Mouse (Mus musculus): ENCODE data around the gene Srrd. TPM values are rescaled to one million over a fixed set of nuclear protein-coding genes. Genes with fewer than 3 reads are reported as not detected.

Gene Srrd
- polyA plus RNA-seq, 1 experiment: 107 TPM

GRCm38 (mm10) chr5:112317328-112317727, 25.5 kb downstream of the Srrd start:
- Histone ChIP-seq H3K27me3 (ENCODE audit: control insufficient read depth, insufficient read depth, low read length) (no peaks in the 10 kb centered on the region), H3K36me3 (ENCODE audit: control insufficient read depth, insufficient read depth, low read length) (no peaks in the 10 kb centered on the region), H3K4me3 (ENCODE audit: control insufficient read depth, low read depth, low read length) (no peak overlapping the region), H3K4me1 (ENCODE audit: control insufficient read depth, insufficient read depth, low read length) (no peaks in the 10 kb centered on the region), H3K27ac (ENCODE audit: control insufficient read depth, insufficient read depth, low read depth, low read length) (no peak overlapping the region)
- TF ChIP-seq CTCF (IDR thresholded peaks at IDR 0.05; ENCODE audit: control insufficient read depth, insufficient read depth, insufficient replicate concordance, low read depth, low read length): no peak
- no peak for TF ChIP-seq POLR2A (IDR thresholded peaks at IDR 0.05; ENCODE audit: control insufficient read depth, low read depth, low read length)

DNA sequence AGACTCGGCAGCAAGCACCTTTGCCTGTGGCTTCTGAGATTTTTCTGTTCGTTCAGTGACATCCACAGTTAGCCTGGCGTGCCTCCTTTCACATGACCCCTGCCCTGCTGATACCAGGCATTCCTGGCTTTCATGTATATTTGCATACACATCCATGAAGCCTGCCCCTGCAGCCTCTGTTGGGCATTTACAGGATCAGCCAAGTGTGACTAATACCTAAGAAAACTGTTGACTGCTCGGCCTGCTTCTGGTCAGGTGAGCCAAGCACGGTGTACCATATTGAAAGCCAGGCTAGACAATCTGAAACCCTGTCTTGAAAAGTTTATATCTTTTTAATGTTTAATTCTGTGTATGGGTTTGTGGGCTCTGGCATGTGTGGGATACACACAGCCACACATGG, 26.4 kb downstream of the Srrd start:
- Histone ChIP-seq H3K4me3 (ENCODE audit: control insufficient read depth, low read depth, low read length) (no peak overlapping the region), H3K27ac (ENCODE audit: control insufficient read depth, insufficient read depth, low read depth, low read length) (no peak overlapping the region), H3K27me3 (ENCODE audit: control insufficient read depth, insufficient read depth, low read length) (no peaks in the 10 kb centered on the region), H3K36me3 (ENCODE audit: control insufficient read depth, insufficient read depth, low read length) (no peaks in the 10 kb centered on the region), H3K4me1 (ENCODE audit: control insufficient read depth, insufficient read depth, low read length) (no peaks in the 10 kb centered on the region)
- no peak for TF ChIP-seq CTCF (IDR thresholded peaks at IDR 0.05; ENCODE audit: control insufficient read depth, insufficient read depth, insufficient replicate concordance, low read depth, low read length)
- TF ChIP-seq POLR2A (IDR thresholded peaks at IDR 0.05; ENCODE audit: control insufficient read depth, low read depth, low read length): no peak

- H3K36me3 ChIP-seq (ENCODE audit: control insufficient read depth, insufficient read depth, low read length): no peaks in the 10 kb centered on the region
Measured at GRCm38 (mm10) chr5:112313222-112313885, 29.5 kb downstream of the Srrd start.

DNA sequence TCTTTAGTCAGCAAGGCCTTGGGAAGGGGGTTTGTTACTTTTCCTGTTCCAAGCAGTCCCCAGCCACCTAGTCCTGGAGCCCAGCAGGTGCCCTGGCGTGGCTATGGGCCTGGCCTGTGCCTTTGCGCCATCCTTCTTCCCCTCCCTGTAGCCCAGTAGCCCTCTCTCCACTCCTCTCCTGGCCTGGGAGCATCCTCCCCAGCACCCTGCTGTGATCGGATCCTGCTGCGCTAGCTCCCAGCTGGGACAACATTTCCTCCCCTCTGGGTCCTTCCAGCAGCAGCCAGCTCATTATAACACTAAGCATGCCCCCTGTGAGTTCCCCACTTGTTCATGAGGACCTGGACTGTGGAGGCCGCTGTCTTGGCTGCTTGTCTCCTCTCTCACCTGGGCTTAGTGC, 37.0 kb downstream of the Srrd start:
- no peaks in the 10 kb centered on the region for H3K36me3 ChIP-seq (ENCODE audit: control insufficient read depth, insufficient read depth, low read length)
- H3K27ac ChIP-seq (ENCODE audit: control insufficient read depth, insufficient read depth, low read depth, low read length): no peak overlapping the region
- no peaks in the 10 kb centered on the region for H3K27me3 ChIP-seq (ENCODE audit: control insufficient read depth, insufficient read depth, low read length)
- TF ChIP-seq POLR2A (IDR thresholded peaks at IDR 0.05; ENCODE audit: control insufficient read depth, low read depth, low read length): no peak
- no peak for TF ChIP-seq CTCF (IDR thresholded peaks at IDR 0.05; ENCODE audit: control insufficient read depth, insufficient read depth, insufficient replicate concordance, low read depth, low read length)
- H3K4me1 ChIP-seq (ENCODE audit: control insufficient read depth, insufficient read depth, low read length): no peaks in the 10 kb centered on the region
- no peak overlapping the region for H3K4me3 ChIP-seq (ENCODE audit: control insufficient read depth, low read depth, low read length)

More at GRCm38 (mm10) chr5:112313222-112313885, 29.5 kb downstream of the Srrd start:
- no peaks in the 10 kb centered on the region for H3K4me1 ChIP-seq (ENCODE audit: control insufficient read depth, insufficient read depth, low read length)
- H3K4me3 ChIP-seq (ENCODE audit: control insufficient read depth, low read depth, low read length): no peak overlapping the region
- TF ChIP-seq POLR2A (IDR thresholded peaks at IDR 0.05; ENCODE audit: control insufficient read depth, low read depth, low read length) (no peak), CTCF (IDR thresholded peaks at IDR 0.05; ENCODE audit: control insufficient read depth, insufficient read depth, insufficient replicate concordance, low read depth, low read length) (no peak)
- H3K27ac ChIP-seq (ENCODE audit: control insufficient read depth, insufficient read depth, low read depth, low read length): no peak overlapping the region
- H3K27me3 ChIP-seq (ENCODE audit: control insufficient read depth, insufficient read depth, low read length): no peaks in the 10 kb centered on the region

DNA sequence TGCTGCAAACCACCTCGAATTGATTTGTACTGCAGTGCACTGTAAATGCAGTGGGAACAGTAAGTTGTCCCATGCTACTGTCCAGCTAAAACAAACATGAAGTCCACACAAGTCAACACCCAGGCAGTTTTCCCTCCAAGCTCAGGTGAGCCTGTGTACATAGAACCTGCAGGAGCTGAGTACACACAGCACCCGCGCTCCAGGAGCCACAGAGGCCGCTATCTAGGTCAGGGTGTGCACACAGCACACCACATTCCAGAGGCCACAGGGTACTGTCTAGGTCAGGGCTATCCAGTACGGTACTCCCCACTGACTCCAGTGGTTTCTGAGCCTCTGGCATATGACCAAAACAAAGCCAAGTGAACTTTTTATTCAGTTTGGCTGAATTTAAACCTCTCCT, 40.5 kb downstream of the Srrd start:
- Histone ChIP-seq H3K36me3 (ENCODE audit: control insufficient read depth, insufficient read depth, low read length) (no peaks in the 10 kb centered on the region), H3K27ac (ENCODE audit: control insufficient read depth, insufficient read depth, low read depth, low read length) (no peak overlapping the region), H3K4me1 (ENCODE audit: control insufficient read depth, insufficient read depth, low read length) (no peaks in the 10 kb centered on the region), H3K27me3 (ENCODE audit: control insufficient read depth, insufficient read depth, low read length) (no peaks in the 10 kb centered on the region), H3K4me3 (ENCODE audit: control insufficient read depth, low read depth, low read length) (no peak overlapping the region)
- TF ChIP-seq POLR2A (IDR thresholded peaks at IDR 0.05; ENCODE audit: control insufficient read depth, low read depth, low read length) (no peak), CTCF (IDR thresholded peaks at IDR 0.05; ENCODE audit: control insufficient read depth, insufficient read depth, insufficient replicate concordance, low read depth, low read length) (no peak)

DNA sequence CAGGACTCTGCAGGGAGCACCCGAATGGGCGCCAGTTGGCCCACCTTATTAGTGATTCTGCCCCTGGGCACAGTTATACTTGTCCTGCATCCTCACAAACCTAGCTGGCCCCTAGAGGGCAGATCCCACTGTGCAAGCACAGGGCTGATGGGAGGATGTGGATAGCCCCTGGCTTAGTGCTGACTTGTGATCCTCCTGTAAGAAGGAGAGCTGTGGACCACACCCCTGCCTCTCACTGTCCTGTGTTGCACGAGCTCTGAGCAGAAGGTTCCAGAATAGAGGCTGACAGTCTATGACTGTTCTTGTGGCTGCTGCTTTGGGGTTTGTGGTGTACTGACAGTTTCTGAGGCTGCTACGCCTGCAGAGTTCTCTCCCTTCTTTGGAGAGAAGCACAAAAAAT, 41.1 kb downstream of the Srrd start:
- H3K36me3 ChIP-seq (ENCODE audit: control insufficient read depth, insufficient read depth, low read length): no peaks in the 10 kb centered on the region

GRCm38 (mm10) chr5:112300721-112301308, 42.0 kb downstream of the Srrd start:
- H3K4me1 ChIP-seq (ENCODE audit: control insufficient read depth, insufficient read depth, low read length): no peaks in the 10 kb centered on the region; the same call in 1 of the 2 replicates
- no peaks in the 10 kb centered on the region for H3K27me3 ChIP-seq (ENCODE audit: control insufficient read depth, insufficient read depth, low read length)
- H3K27ac ChIP-seq (ENCODE audit: control insufficient read depth, insufficient read depth, low read depth, low read length): no peak overlapping the region
- H3K36me3 ChIP-seq (ENCODE audit: control insufficient read depth, insufficient read depth, low read length): no peaks in the 10 kb centered on the region
- TF ChIP-seq CTCF (IDR thresholded peaks at IDR 0.05; ENCODE audit: control insufficient read depth, insufficient read depth, insufficient replicate concordance, low read depth, low read length) (no peak), POLR2A (IDR thresholded peaks at IDR 0.05; ENCODE audit: control insufficient read depth, low read depth, low read length) (no peak)
- H3K4me3 ChIP-seq (ENCODE audit: control insufficient read depth, low read depth, low read length): no peak overlapping the region

More for the DNA sequence above, 41.1 kb downstream of the Srrd start:
- H3K27ac ChIP-seq (ENCODE audit: control insufficient read depth, insufficient read depth, low read depth, low read length): no peak overlapping the region
- H3K4me1 ChIP-seq (ENCODE audit: control insufficient read depth, insufficient read depth, low read length): no peaks in the 10 kb centered on the region; the same call in 1 of the 2 replicates
- TF ChIP-seq POLR2A (IDR thresholded peaks at IDR 0.05; ENCODE audit: control insufficient read depth, low read depth, low read length) (no peak), CTCF (IDR thresholded peaks at IDR 0.05; ENCODE audit: control insufficient read depth, insufficient read depth, insufficient replicate concordance, low read depth, low read length) (no peak)
- H3K27me3 ChIP-seq (ENCODE audit: control insufficient read depth, insufficient read depth, low read length): no peaks in the 10 kb centered on the region
- H3K4me3 ChIP-seq (ENCODE audit: control insufficient read depth, low read depth, low read length): no peak overlapping the region

Data from testis, adult 2 months (tissue).